Mouse (Mus musculus) embryonic facial prominence, embryonic 13.5 days (tissue): ENCODE measurements around the gene Slc19a2. TPM values are rescaled to one million over a fixed set of nuclear protein-coding genes. Genes with fewer than 3 reads are reported as not detected.

Source experiments
- ATAC-seq: fragments of 200-750 bp; cut with Nextera tagmentation; 2 replicates; pipeline ENCODE4 v1.8.0; 2017; ENCODE audit warnings: low read depth; ENCODE audit not compliant: insufficient number of reproducible peaks, insufficient read depth, low FRiP score, low TSS enrichment
- H3K27ac ChIP-seq: fragments of 300-500 bp; sonication (generic); 2 replicates; pipeline ENCODE4 v1.5.1; 2015; ENCODE audit warnings: moderate library complexity, mild to moderate bottlenecking, inconsistent platforms
- H3K27me3 ChIP-seq: fragments of 300-500 bp; sonication (generic); 2 replicates; pipeline ENCODE4 v1.6.1; 2015; ENCODE audit warnings: mild to moderate bottlenecking, inconsistent platforms
- H3K36me3 ChIP-seq: fragments of 300-500 bp; sonication (generic); 2 replicates; pipeline ENCODE4 v1.6.1; 2015; ENCODE audit warnings: mild to moderate bottlenecking, inconsistent platforms
- H3K4me1 ChIP-seq: fragments of 300-500 bp; sonication (generic); 2 replicates; pipeline ENCODE4 v1.6.1; 2015; ENCODE audit warnings: inconsistent platforms
- H3K4me2 ChIP-seq: fragments of 300-500 bp; sonication (generic); 2 replicates; pipeline ENCODE4 v1.6.1; 2015; ENCODE audit warnings: moderate library complexity, mild to moderate bottlenecking, inconsistent platforms
- H3K4me3 ChIP-seq: fragments of 300-500 bp; sonication (generic); 2 replicates; pipeline ENCODE4 v1.5.1; 2015; ENCODE audit warnings: mild to moderate bottlenecking, inconsistent platforms
- H3K9ac ChIP-seq: fragments of 300-500 bp; sonication (generic); 2 replicates; pipeline ENCODE4 v1.6.1; 2015; ENCODE audit warnings: mild to moderate bottlenecking, inconsistent platforms
- H3K9me3 ChIP-seq: fragments of 300-500 bp; sonication (generic); 2 replicates; pipeline ENCODE4 v1.6.1; 2016; ENCODE audit warnings: inconsistent platforms
- WGBS: fragments of 180-500 bp; shearing (Covaris S2); methylation state at CpG from one replicate; pipeline ENCODE4 v1.1.7; 2015; ENCODE audit warnings: mixed read lengths; 5-methylcytosine and 5-hydroxymethylcytosine counted together
- polyA plus RNA-seq: library from polyadenylated mRNA; unstranded; fragments of >200 nt; fragmentation: Nextera tagmentation; extraction: Ambion mirVana; gene quantifications from 2 replicates; pipeline ENCODE4 v1.2.1, GENCODE M21; 2015

Slc19a2 gene
- polyA plus RNA-seq, 1 experiment from 2014 or later = 6.7 TPM

- Histone ChIP-seq H3K4me3 (no peak overlapping the region), H3K27ac (no peak overlapping the region), H3K36me3 (peaks cover 9% of the 10 kb centered on the region), H3K27me3 (peaks cover 4% of the 10 kb centered on the region; the same call in 1 of the 2 replicates), H3K9ac (no peak overlapping the region), H3K4me1 (peaks cover 12% of the 10 kb centered on the region), H3K9me3 (no peaks in the 10 kb centered on the region), H3K4me2 (no peak overlapping the region)
- 75% methylated on average over 3 of the region's 3 CpGs for WGBS
- no peak for ATAC-seq
Observed at GRCm38 (mm10) chr1:164254836-164255235, 6.0 kb downstream of the Slc19a2 start.

- Histone ChIP-seq H3K9ac (0 out of 2 replicates have a peak overlapping the region, but pooled peaks have one; percentile 6), H3K36me3 (peaks cover 20% of the 10 kb centered on the region), H3K4me3 (no peak overlapping the region), H3K4me2 (no peak overlapping the region), H3K4me1 (no peaks in the 10 kb centered on the region), H3K9me3 (no peaks in the 10 kb centered on the region), H3K27me3 (no peaks in the 10 kb centered on the region), H3K27ac (no peak overlapping the region)
- 76% methylated on average over 16 of the region's 16 CpGs for WGBS
- no peak for ATAC-seq
Observed at GRCm38 (mm10) chr1:164260171-164261028, 11.6 kb downstream of the Slc19a2 start.

- H3K36me3 ChIP-seq = peaks cover 25% of the 10 kb centered on the region
- no peaks in the 10 kb centered on the region for H3K4me1 ChIP-seq
- no peaks in the 10 kb centered on the region for H3K27me3 ChIP-seq
- H3K27ac ChIP-seq = no peak overlapping the region
- H3K4me3 ChIP-seq = no peak overlapping the region
- no peaks in the 10 kb centered on the region; the same call in 1 of the 2 replicates for H3K9me3 ChIP-seq
- no peak overlapping the region for H3K4me2 ChIP-seq
- no peak for ATAC-seq
- no peak overlapping the region for H3K9ac ChIP-seq
- 85% methylated on average over 7 of the region's 7 CpGs for WGBS
Observed at GRCm38 (mm10) chr1:164261553-164261952, 12.7 kb downstream of the Slc19a2 start.

GRCm38 (mm10) chr1:164270941-164271340, 22.1 kb downstream of the Slc19a2 start:
- Histone ChIP-seq H3K36me3 (peaks cover 3% of the 10 kb centered on the region; the same call in 1 of the 2 replicates), H3K4me2 (no peak overlapping the region), H3K4me1 (peaks cover 14% of the 10 kb centered on the region), H3K9me3 (no peaks in the 10 kb centered on the region; the same call in 1 of the 2 replicates), H3K9ac (no peak overlapping the region), H3K27ac (no peak overlapping the region), H3K27me3 (no peaks in the 10 kb centered on the region), H3K4me3 (no peak overlapping the region)
- WGBS = 69% methylated on average over 7 of the region's 7 CpGs
- no peak for ATAC-seq

GRCm38 (mm10) chr1:164273659-164274058, 24.8 kb downstream of the Slc19a2 start:
- Histone ChIP-seq H3K4me3 (no peak overlapping the region), H3K27me3 (no peaks in the 10 kb centered on the region), H3K36me3 (no peaks in the 10 kb centered on the region), H3K9me3 (no peaks in the 10 kb centered on the region), H3K27ac (no peak overlapping the region), H3K9ac (no peak overlapping the region), H3K4me2 (0 out of 2 replicates have a peak overlapping the region, but pooled peaks have one; percentile 9), H3K4me1 (peaks cover 14% of the 10 kb centered on the region)
- no peak for ATAC-seq
- WGBS = 17% methylated on average over 6 of the region's 6 CpGs

- Histone ChIP-seq H3K36me3 (0 out of 2 replicates have a peak, but pooled peaks cover 1% of the 10 kb centered on the region), H3K27me3 (no peaks in the 10 kb centered on the region), H3K27ac (peak within 1 kb of the TSS; percentile 11; the same call in 1 of the 2 replicates), H3K9ac (peak within 1 kb of the TSS; percentile 68), H3K4me2 (peak within 1 kb of the TSS; percentile 90), H3K9me3 (no peaks in the 10 kb centered on the region), H3K4me1 (peaks cover 14% of the 10 kb centered on the region), H3K4me3 (peak within 1 kb of the TSS; percentile 61)
- peak; percentile 87 for ATAC-seq
- under 1% methylated on average over 31 of the region's 31 CpGs for WGBS
Observed at GRCm38 (mm10) chr1:164275455-164275954, 26.7 kb downstream of the Slc19a2 start, which contains the start of gene Ccdc181. TSS of gene Ccdc181 (plus strand) at chr1:164275585.

- WGBS = 82% methylated on average over 3 of the region's 3 CpGs
Observed at GRCm38 (mm10) chr1:164276552-164276951, 27.7 kb downstream of the Slc19a2 start.

GRCm38 (mm10) chr1:164279332-164279731, 30.5 kb downstream of the Slc19a2 start:
- H3K4me3 ChIP-seq = no peak overlapping the region
- H3K36me3 ChIP-seq = 0 out of 2 replicates have a peak, but pooled peaks cover 4% of the 10 kb centered on the region
- H3K4me2 ChIP-seq = no peak overlapping the region
- no peak overlapping the region for H3K9ac ChIP-seq
- no peak for ATAC-seq
- no peak overlapping the region for H3K27ac ChIP-seq
- H3K9me3 ChIP-seq = no peaks in the 10 kb centered on the region
- WGBS = 71% methylated on average over 4 of the region's 4 CpGs
- H3K27me3 ChIP-seq = no peaks in the 10 kb centered on the region
- H3K4me1 ChIP-seq = peaks cover 3% of the 10 kb centered on the region; the same call in 1 of the 2 replicates

More at GRCm38 (mm10) chr1:164276552-164276951, 27.7 kb downstream of the Slc19a2 start:
- peaks cover 14% of the 10 kb centered on the region for H3K4me1 ChIP-seq
- H3K27me3 ChIP-seq = no peaks in the 10 kb centered on the region
- ATAC-seq = no peak
- no peak overlapping the region for H3K27ac ChIP-seq
- no peak overlapping the region for H3K4me3 ChIP-seq
- 0 out of 2 replicates have a peak, but pooled peaks cover 4% of the 10 kb centered on the region for H3K36me3 ChIP-seq
- no peaks in the 10 kb centered on the region for H3K9me3 ChIP-seq
- H3K9ac ChIP-seq = no peak overlapping the region
- no peak overlapping the region for H3K4me2 ChIP-seq

- H3K4me3 ChIP-seq = no peak overlapping the region
- H3K27me3 ChIP-seq = no peaks in the 10 kb centered on the region
- no peak overlapping the region for H3K9ac ChIP-seq
- ATAC-seq = no peak
- 88% methylated on average over 3 of the region's 3 CpGs for WGBS
- no peaks in the 10 kb centered on the region for H3K4me1 ChIP-seq
- 0 out of 2 replicates have a peak, but pooled peaks cover 4% of the 10 kb centered on the region for H3K36me3 ChIP-seq
- H3K9me3 ChIP-seq = no peaks in the 10 kb centered on the region
- H3K4me2 ChIP-seq = no peak overlapping the region
- H3K27ac ChIP-seq = no peak overlapping the region
Observed at GRCm38 (mm10) chr1:164284007-164284406, 35.2 kb downstream of the Slc19a2 start.

GRCm38 (mm10) chr1:164287406-164287805, 38.6 kb downstream of the Slc19a2 start:
- Histone ChIP-seq H3K27ac (no peak overlapping the region), H3K9ac (no peak overlapping the region), H3K9me3 (no peaks in the 10 kb centered on the region), H3K27me3 (no peaks in the 10 kb centered on the region), H3K4me1 (no peaks in the 10 kb centered on the region), H3K36me3 (peaks cover 17% of the 10 kb centered on the region), H3K4me2 (no peak overlapping the region), H3K4me3 (no peak overlapping the region)
- no peak for ATAC-seq
- WGBS = 54% methylated on average over 15 of the region's 15 CpGs

GRCm38 (mm10) chr1:164292040-164292439, 43.2 kb downstream of the Slc19a2 start:
- 90% methylated on average over 5 of the region's 5 CpGs for WGBS
- H3K27ac ChIP-seq = no peak overlapping the region
- no peak overlapping the region for H3K4me2 ChIP-seq
- H3K4me3 ChIP-seq = no peak overlapping the region
- no peaks in the 10 kb centered on the region for H3K4me1 ChIP-seq
- no peak for ATAC-seq
- no peaks in the 10 kb centered on the region for H3K9me3 ChIP-seq
- no peaks in the 10 kb centered on the region for H3K27me3 ChIP-seq
- no peak overlapping the region for H3K9ac ChIP-seq
- H3K36me3 ChIP-seq = peaks cover 49% of the 10 kb centered on the region
